Comparison of ENCODE assay signal across 32 mouse cellular contexts in genomic region chr3:130011236-130011635, GRCm38 (mm10). TPM values are rescaled to one million over a fixed set of nuclear protein-coding genes. Genes with fewer than 3 reads are reported as not detected.
"Had no signal": no experiment of that assay in that cellular context is flagged by ENCODE, and none has a peak within 500 bp of the region (broad histone marks: within the 10 kb centered on the region; RNA-seq: fewer than 3 reads in every experiment).

No protein-coding gene starts in this region.

- H3K27ac ChIP-seq: left cerebral cortex, adult 2 months; limb, embryonic 10.5 days; limb, embryonic 12.5 days; limb, embryonic 13.5 days; limb, embryonic 15.5 days; liver, embryonic 12.5 days; liver, embryonic 13.5 days; liver, embryonic 14.5 days; liver, embryonic 15.5 days; lung, embryonic 15.5 days; macrophage; midbrain, embryonic 10.5 days; midbrain, embryonic 12.5 days; midbrain, embryonic 13.5 days; midbrain, embryonic 15.5 days had no signal

- H3K4me2 ChIP-seq: limb, embryonic 12.5 days; limb, embryonic 13.5 days; limb, embryonic 15.5 days; liver, embryonic 11.5 days; liver, embryonic 12.5 days; liver, embryonic 13.5 days; liver, embryonic 15.5 days; lung, embryonic 15.5 days; midbrain, embryonic 11.5 days; midbrain, embryonic 12.5 days; midbrain, embryonic 13.5 days; midbrain, embryonic 15.5 days had no signal

- ATAC-seq: liver, embryonic 12.5 days; liver, postnatal 0 days; lung, postnatal 0 days; midbrain, embryonic 13.5 days; midbrain, embryonic 15.5 days; midbrain, embryonic 16.5 days had no signal

- H3K4me3 ChIP-seq: left cerebral cortex, adult 2 months; limb, embryonic 10.5 days; limb, embryonic 12.5 days; limb, embryonic 13.5 days; limb, embryonic 15.5 days; liver, embryonic 12.5 days; liver, embryonic 13.5 days; liver, embryonic 15.5 days; lung, embryonic 15.5 days; megakaryocyte, embryonic 14.5 days; midbrain, embryonic 10.5 days; midbrain, embryonic 12.5 days; midbrain, embryonic 13.5 days; midbrain, embryonic 15.5 days; myocyte had no signal

- H3K4me1 ChIP-seq: limb, embryonic 10.5 days; limb, embryonic 12.5 days; limb, embryonic 13.5 days; limb, embryonic 15.5 days; liver, embryonic 12.5 days; liver, embryonic 13.5 days; liver, embryonic 15.5 days; lung, embryonic 15.5 days; midbrain, embryonic 10.5 days; midbrain, embryonic 12.5 days; midbrain, embryonic 13.5 days; midbrain, embryonic 15.5 days had no signal

- H3K27me3 ChIP-seq: limb, embryonic 12.5 days; limb, embryonic 13.5 days; limb, embryonic 15.5 days; liver, embryonic 12.5 days; liver, embryonic 13.5 days; liver, embryonic 15.5 days; lung, embryonic 15.5 days; megakaryocyte, embryonic 14.5 days; midbrain, embryonic 12.5 days; midbrain, embryonic 13.5 days; midbrain, embryonic 15.5 days had no signal

- DNase-seq: left cerebral cortex, postnatal 4 days; liver; liver, embryonic 13.5 days; liver, postnatal 0 days; lung, adult 18-20 months; lung, adult 2 months; lung, postnatal 10 days; lung, postnatal 14 days; lung, postnatal 36 days; midbrain, embryonic 14.5 days had no signal

- H3K9me3 ChIP-seq: limb, embryonic 10.5 days; limb, embryonic 12.5 days; limb, embryonic 13.5 days; limb, embryonic 15.5 days; liver, embryonic 12.5 days; liver, embryonic 13.5 days; liver, embryonic 15.5 days; lung, embryonic 15.5 days; megakaryocyte, embryonic 14.5 days; midbrain, embryonic 10.5 days; midbrain, embryonic 12.5 days; midbrain, embryonic 13.5 days; midbrain, embryonic 15.5 days had no signal

- H3K9ac ChIP-seq: limb, embryonic 12.5 days; limb, embryonic 13.5 days; limb, embryonic 15.5 days; liver, embryonic 12.5 days; liver, embryonic 13.5 days; liver, embryonic 14.5 days; liver, embryonic 15.5 days; liver, postnatal 0 days; lung, embryonic 15.5 days; midbrain, embryonic 12.5 days; midbrain, embryonic 13.5 days; midbrain, embryonic 15.5 days had no signal

RNA-seq across cellular contexts. Expression of gene Mcub, which starts 41.2 kb away (rescaled TPM):
- total RNA-seq: liver, adult 2 months; megakaryocyte-erythroid progenitor cell, adult 5-6 weeks had no signal
